In genomic region chr5:53412391-53413075, GRCm38 (mm10) we compare ENCODE assay signal across 21 mouse cellular contexts. TPM values are rescaled to one million over a fixed set of nuclear protein-coding genes. Genes with fewer than 3 reads are reported as not detected.
DNase-seq lines count a peak whose midpoint lies in the region; ATAC-seq and TF ChIP-seq lines count a peak whose summit lies in the region.
"Had no signal": no experiment of that assay in that cellular context is flagged by ENCODE, and none has a peak within 500 bp of the region (broad histone marks: within the 10 kb centered on the region; RNA-seq: fewer than 3 reads in every experiment).

No protein-coding gene starts in this region.

- no peak overlapping the region for H3K4me2 ChIP-seq in embryonic facial prominence, embryonic 14.5 days (ENCODE audit: low read depth, low read length)
- no peak overlapping the region for H3K4me2 ChIP-seq in intestine, embryonic 15.5 days (replicated peaks)
- H3K4me2 ChIP-seq in intestine, postnatal 0 days (replicated peaks; ENCODE audit: low read depth) = no peak overlapping the region
- H3K4me2 ChIP-seq in kidney, embryonic 15.5 days = no peak overlapping the region
- H3K4me2 ChIP-seq: forebrain, embryonic 12.5 days; neural tube, embryonic 13.5 days had no signal

- no peak for TF ChIP-seq CTCF in intestine, postnatal 0 days (IDR thresholded peaks at IDR 0.05; ENCODE audit: low read depth)

- H3K27ac ChIP-seq in embryonic facial prominence, embryonic 14.5 days (replicated peaks; ENCODE audit: low read depth, low read length) = no peak overlapping the region; the same call in 1 of the 2 replicates
- H3K27ac ChIP-seq in embryonic facial prominence, embryonic 10.5 days (replicated peaks) = no peak overlapping the region
- no peak overlapping the region for H3K27ac ChIP-seq in intestine, embryonic 15.5 days
- no peak overlapping the region for H3K27ac ChIP-seq in intestine, postnatal 0 days (ENCODE audit: low read depth, low read length)
- no peak overlapping the region for H3K27ac ChIP-seq in kidney, embryonic 15.5 days
- H3K27ac ChIP-seq: forebrain, embryonic 12.5 days; neural tube, embryonic 13.5 days had no signal

- H3K4me1 ChIP-seq in embryonic facial prominence, embryonic 14.5 days (ENCODE audit: control insufficient read depth, insufficient read depth, low read length) = no peaks in the 10 kb centered on the region
- H3K4me1 ChIP-seq in embryonic facial prominence, embryonic 10.5 days = 0 out of 2 replicates have a peak, but pooled peaks cover 3% of the 10 kb centered on the region
- no peaks in the 10 kb centered on the region for H3K4me1 ChIP-seq in intestine, embryonic 15.5 days (replicated peaks)
- H3K4me1 ChIP-seq in intestine, postnatal 0 days (replicated peaks; ENCODE audit: control insufficient read depth, insufficient read depth, low read length) = no peaks in the 10 kb centered on the region
- no peaks in the 10 kb centered on the region for H3K4me1 ChIP-seq in kidney, embryonic 15.5 days
- H3K4me1 ChIP-seq: forebrain, embryonic 12.5 days; neural tube, embryonic 13.5 days had no signal

- H3K9ac ChIP-seq in embryonic facial prominence, embryonic 14.5 days (ENCODE audit: low read depth, low read length) = no peak overlapping the region
- no peak overlapping the region for H3K9ac ChIP-seq in intestine, embryonic 15.5 days
- no peak overlapping the region for H3K9ac ChIP-seq in intestine, postnatal 0 days (ENCODE audit: low read depth, low read length)
- no peak overlapping the region for H3K9ac ChIP-seq in kidney, embryonic 15.5 days
- H3K9ac ChIP-seq: forebrain, embryonic 12.5 days; liver, postnatal 0 days; neural tube, embryonic 13.5 days had no signal

- peak; percentile 57; the same call in 1 of the 2 replicates for ATAC-seq in embryonic facial prominence, embryonic 14.5 days (ENCODE audit: low read depth)
- ATAC-seq in intestine, embryonic 15.5 days = 0 out of 2 replicates have a peak, but pooled peaks have one; percentile 39
- ATAC-seq in intestine, postnatal 0 days = no peak
- no peak for ATAC-seq in kidney, embryonic 15.5 days (replicated peaks; ENCODE audit: low FRiP score)
- ATAC-seq: liver, postnatal 0 days had no signal

- H3K36me3 ChIP-seq in embryonic facial prominence, embryonic 14.5 days (ENCODE audit: control insufficient read depth, insufficient read depth, low read length) = no peaks in the 10 kb centered on the region
- H3K36me3 ChIP-seq in embryonic facial prominence, embryonic 10.5 days (replicated peaks) = no peaks in the 10 kb centered on the region
- H3K36me3 ChIP-seq in intestine, embryonic 15.5 days = no peaks in the 10 kb centered on the region
- no peaks in the 10 kb centered on the region for H3K36me3 ChIP-seq in intestine, postnatal 0 days (ENCODE audit: control insufficient read depth, insufficient read depth)
- H3K36me3 ChIP-seq in kidney, embryonic 15.5 days = no peaks in the 10 kb centered on the region
- H3K36me3 ChIP-seq: forebrain, embryonic 12.5 days; neural tube, embryonic 13.5 days had no signal

- no peaks in the 10 kb centered on the region for H3K9me3 ChIP-seq in embryonic facial prominence, embryonic 14.5 days (ENCODE audit: control insufficient read depth, low read length)
- H3K9me3 ChIP-seq in embryonic facial prominence, embryonic 10.5 days = no peaks in the 10 kb centered on the region
- no peaks in the 10 kb centered on the region for H3K9me3 ChIP-seq in intestine, embryonic 15.5 days
- H3K9me3 ChIP-seq in intestine, postnatal 0 days (ENCODE audit: control insufficient read depth) = no peaks in the 10 kb centered on the region
- H3K9me3 ChIP-seq in kidney, embryonic 15.5 days (replicated peaks) = no peaks in the 10 kb centered on the region
- H3K9me3 ChIP-seq: forebrain, embryonic 12.5 days; neural tube, embryonic 13.5 days had no signal

- 48% methylated on average over 7 of the region's 7 CpGs for WGBS in embryonic facial prominence, embryonic 14.5 days
- 68% methylated on average over 7 of the region's 7 CpGs for WGBS in embryonic facial prominence, embryonic 10.5 days
- WGBS in intestine, embryonic 15.5 days = 51% methylated on average over 7 of the region's 7 CpGs
- 61% methylated on average over 7 of the region's 7 CpGs for WGBS in intestine, postnatal 0 days
- WGBS in kidney, embryonic 15.5 days = 76% methylated on average over 7 of the region's 7 CpGs

- no peak overlapping the region for H3K4me3 ChIP-seq in embryonic facial prominence, embryonic 14.5 days (ENCODE audit: low read depth, low read length)
- no peak overlapping the region for H3K4me3 ChIP-seq in embryonic facial prominence, embryonic 10.5 days
- H3K4me3 ChIP-seq in intestine, embryonic 15.5 days (replicated peaks) = no peak overlapping the region
- no peak overlapping the region for H3K4me3 ChIP-seq in intestine, postnatal 0 days (ENCODE audit: low read depth, low read length)
- H3K4me3 ChIP-seq in kidney, embryonic 15.5 days (replicated peaks) = no peak overlapping the region
- H3K4me3 ChIP-seq: forebrain, embryonic 12.5 days; neural tube, embryonic 13.5 days had no signal

- DNase-seq in embryonic facial prominence, embryonic 14.5 days (ENCODE audit: low spot score) = peak; percentile 75
- no peak for DNase-seq in embryonic facial prominence, embryonic 10.5 days (ENCODE audit: low spot score)
- peak; percentile 66 for DNase-seq in NIH3T3 (ENCODE audit: low read depth)
- DNase-seq in skeletal muscle tissue, adult 2 months (ENCODE audit: low read depth, low spot score) = peak; percentile 68
- DNase-seq in cerebellum, adult 11 months = no peak
- DNase-seq: adrenal gland, postnatal 25 days; cerebellum, adult 2 months; cerebellum, postnatal 36 days; kidney, adult 9 months; kidney, postnatal 4 days; layer of hippocampus, postnatal 36 days; liver, postnatal 0 days; lung, postnatal 10 days; midbrain, embryonic 14.5 days; right cerebral cortex, postnatal 25 days; thymus, postnatal 14 days had no signal

- no peaks in the 10 kb centered on the region for H3K27me3 ChIP-seq in embryonic facial prominence, embryonic 14.5 days (replicated peaks; ENCODE audit: control insufficient read depth, insufficient read depth, low read length)
- H3K27me3 ChIP-seq in embryonic facial prominence, embryonic 10.5 days (replicated peaks; ENCODE audit: low read depth, poor library complexity, severe bottlenecking) = no peaks in the 10 kb centered on the region
- no peaks in the 10 kb centered on the region for H3K27me3 ChIP-seq in intestine, embryonic 15.5 days (replicated peaks)
- H3K27me3 ChIP-seq in intestine, postnatal 0 days (replicated peaks; ENCODE audit: control insufficient read depth, insufficient read depth, low read length) = no peaks in the 10 kb centered on the region
- no peaks in the 10 kb centered on the region for H3K27me3 ChIP-seq in kidney, embryonic 15.5 days
- H3K27me3 ChIP-seq: forebrain, embryonic 12.5 days; neural tube, embryonic 13.5 days had no signal

RNA-seq across cellular contexts. Expression of gene Rbpj, which starts 53.4 kb away (rescaled TPM):
- 48.1 and 49.4 TPM in 2 replicates for polyA plus RNA-seq in embryonic facial prominence, embryonic 14.5 days (2014; fragmentation: Nextera tagmentation; extraction: Ambion mirVana)
- polyA plus RNA-seq in embryonic facial prominence, embryonic 10.5 days (2016; fragmentation: Nextera tagmentation; extraction: Ambion mirVana) = 43.5 and 44.9 TPM in 2 replicates
- 24.6 and 27.9 TPM in 2 replicates for polyA plus RNA-seq in intestine, embryonic 15.5 days (2015; fragmentation: Nextera tagmentation; extraction: Ambion mirVana)
- 14.2 and 15.0 TPM in 2 replicates for polyA plus RNA-seq in intestine, postnatal 0 days (2015; fragmentation: Nextera tagmentation; extraction: Ambion mirVana)
- polyA plus RNA-seq in kidney, embryonic 15.5 days (2015; fragmentation: Nextera tagmentation; extraction: Ambion mirVana) = 33.1 and 36.7 TPM in 2 replicates

Comparison
In these comparisons a context has a peak if more than half of its experiments do, and no peak if none do; other contexts are left out.
1. ATAC-seq: peak in embryonic facial prominence, embryonic 14.5 days (single experiment) and intestine, embryonic 15.5 days (single experiment); none in intestine, postnatal 0 days (single experiment) and kidney, embryonic 15.5 days (single experiment).
2. DNase-seq: peak in embryonic facial prominence, embryonic 14.5 days (single experiment), NIH3T3 (single experiment) and skeletal muscle tissue, adult 2 months (single experiment); none in embryonic facial prominence, embryonic 10.5 days (single experiment) and cerebellum, adult 11 months (single experiment).